Mouse (Mus musculus): Measurements from ENCODE around the gene Tspan2. TPM values are rescaled to one million over a fixed set of nuclear protein-coding genes. Genes with fewer than 3 reads are reported as not detected.

The Tspan2 gene
- polyA plus RNA-seq (2015; fragmentation: Nextera tagmentation; extraction: Ambion mirVana): 8.4 and 10.6 TPM in 2 replicates

DNA sequence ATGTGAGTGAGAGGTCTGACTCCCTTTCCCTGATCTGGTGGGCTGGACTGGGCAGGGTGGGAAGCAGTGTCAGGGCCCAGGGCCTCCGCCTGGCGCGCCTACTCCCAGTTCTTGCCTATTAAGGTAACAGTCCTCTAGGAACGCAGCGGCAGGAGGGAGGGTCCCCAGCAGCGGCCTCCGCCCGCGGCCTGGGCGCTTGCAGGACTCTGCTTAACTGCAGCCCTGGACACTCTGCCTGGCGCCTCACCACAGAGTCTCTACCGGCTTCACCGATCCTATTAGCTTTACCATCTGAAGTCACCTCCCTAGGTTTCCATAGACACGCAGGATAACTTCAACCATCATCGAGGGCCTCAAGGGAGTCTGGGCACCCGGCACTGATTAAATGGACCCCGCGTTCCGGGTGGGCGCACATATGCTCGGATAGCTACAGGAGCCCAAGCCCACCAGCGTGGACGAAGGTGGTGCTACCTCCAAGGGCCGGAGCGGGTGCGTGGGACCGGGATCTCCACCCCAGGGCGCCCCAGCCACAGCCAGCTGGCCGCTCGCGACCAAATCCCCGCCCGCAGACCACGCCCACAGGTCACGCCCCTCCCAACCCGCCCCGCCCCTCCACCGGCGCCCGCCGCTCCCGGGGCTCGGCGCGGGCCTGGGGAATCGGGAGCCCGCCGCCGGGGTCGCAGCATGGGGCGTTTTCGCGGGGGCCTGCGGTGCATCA, at the start of gene Tspan2:
TSS of gene Tspan2 (plus strand) at position 217 of the 718 bp plus-strand sequence.
- ATAC-seq (ENCODE audit: low FRiP score, low TSS enrichment): peak; percentile 77
- Histone ChIP-seq H3K4me1 (ENCODE audit: insufficient read depth, low read length) (peaks cover 19% of the 10 kb centered on the region), H3K4me3 (ENCODE audit: low read length) (peak within 1 kb of the TSS; percentile 72), H3K9ac (replicated peaks; ENCODE audit: low read length) (peak within 1 kb of the TSS; percentile 72), H3K27ac (ENCODE audit: low read length) (peak within 1 kb of the TSS; percentile 52; the same call in 1 of the 2 replicates), H3K4me2 (replicated peaks; ENCODE audit: low read depth, low read length) (peak within 1 kb of the TSS; percentile 93), H3K9me3 (ENCODE audit: low read length) (no peaks in the 10 kb centered on the region), H3K27me3 (ENCODE audit: insufficient read depth, low read length) (peaks cover 11% of the 10 kb centered on the region), H3K36me3 (ENCODE audit: insufficient read depth, low read length) (no peaks in the 10 kb centered on the region)
- 1% methylated on average over 50 of the region's 54 CpGs for WGBS

DNA sequence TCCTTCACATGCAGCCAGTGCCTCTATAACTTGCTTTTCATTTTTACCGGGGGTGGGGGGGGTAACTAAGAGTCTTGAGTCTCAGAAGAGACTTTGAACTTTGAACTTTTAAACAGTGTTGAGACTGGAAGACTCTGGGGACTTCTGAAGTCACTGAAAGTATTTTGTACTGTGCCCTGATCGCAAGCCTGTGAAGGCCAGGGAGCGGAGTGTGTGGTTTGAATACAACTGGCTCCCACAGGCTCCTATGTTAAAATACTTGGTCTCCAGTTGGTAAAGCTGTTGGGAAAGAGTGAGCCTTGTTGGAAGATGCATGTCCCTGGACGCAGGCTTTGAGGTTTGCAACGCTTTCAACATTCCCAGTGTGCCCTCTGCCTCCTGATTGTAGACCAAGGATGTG, 47.5 kb upstream of the Tspan2 start:
- no peak overlapping the region for H3K27ac ChIP-seq (ENCODE audit: low read length)
- H3K36me3 ChIP-seq (ENCODE audit: insufficient read depth, low read length): no peaks in the 10 kb centered on the region
- ATAC-seq (ENCODE audit: low FRiP score, low TSS enrichment): no peak
- WGBS: 85% methylated on average over 5 of the region's 5 CpGs
- H3K9me3 ChIP-seq (ENCODE audit: low read length): no peaks in the 10 kb centered on the region
- no peak overlapping the region for H3K9ac ChIP-seq (replicated peaks; ENCODE audit: low read length)
- H3K4me2 ChIP-seq (replicated peaks; ENCODE audit: low read depth, low read length): no peak overlapping the region
- H3K4me3 ChIP-seq (ENCODE audit: low read length): no peak overlapping the region
- H3K27me3 ChIP-seq (ENCODE audit: insufficient read depth, low read length): no peaks in the 10 kb centered on the region
- H3K4me1 ChIP-seq (ENCODE audit: insufficient read depth, low read length): no peaks in the 10 kb centered on the region

DNA sequence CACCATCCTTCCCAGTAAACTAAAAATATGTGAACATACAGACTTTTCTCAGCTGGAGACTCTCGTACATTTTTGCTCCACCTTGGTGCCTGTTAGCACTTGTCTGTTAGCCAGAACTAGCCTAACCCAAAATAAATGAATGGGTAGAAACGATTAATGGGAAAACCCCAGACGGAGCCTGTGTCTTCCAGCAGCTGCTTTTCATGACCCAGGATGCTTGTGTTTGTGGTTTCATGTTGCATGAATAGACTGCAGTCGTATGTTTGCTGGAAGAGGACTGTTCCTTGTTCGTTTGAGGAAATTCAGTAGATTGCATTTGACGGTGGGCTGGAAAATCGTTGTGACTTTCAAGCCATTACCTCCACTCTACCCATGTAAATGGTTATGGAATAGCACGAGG, 46.5 kb upstream of the Tspan2 start:
- no peaks in the 10 kb centered on the region for H3K4me1 ChIP-seq (ENCODE audit: insufficient read depth, low read length)
- no peak overlapping the region for H3K4me3 ChIP-seq (ENCODE audit: low read length)
- H3K27ac ChIP-seq (ENCODE audit: low read length): no peak overlapping the region
- no peak overlapping the region for H3K9ac ChIP-seq (replicated peaks; ENCODE audit: low read length)
- no peaks in the 10 kb centered on the region for H3K27me3 ChIP-seq (ENCODE audit: insufficient read depth, low read length)
- H3K4me2 ChIP-seq (replicated peaks; ENCODE audit: low read depth, low read length): no peak overlapping the region
- no peaks in the 10 kb centered on the region for H3K9me3 ChIP-seq (ENCODE audit: low read length)
- ATAC-seq (ENCODE audit: low FRiP score, low TSS enrichment): no peak
- no peaks in the 10 kb centered on the region for H3K36me3 ChIP-seq (ENCODE audit: insufficient read depth, low read length)
- WGBS: 56% methylated on average over 8 of the region's 8 CpGs

DNA sequence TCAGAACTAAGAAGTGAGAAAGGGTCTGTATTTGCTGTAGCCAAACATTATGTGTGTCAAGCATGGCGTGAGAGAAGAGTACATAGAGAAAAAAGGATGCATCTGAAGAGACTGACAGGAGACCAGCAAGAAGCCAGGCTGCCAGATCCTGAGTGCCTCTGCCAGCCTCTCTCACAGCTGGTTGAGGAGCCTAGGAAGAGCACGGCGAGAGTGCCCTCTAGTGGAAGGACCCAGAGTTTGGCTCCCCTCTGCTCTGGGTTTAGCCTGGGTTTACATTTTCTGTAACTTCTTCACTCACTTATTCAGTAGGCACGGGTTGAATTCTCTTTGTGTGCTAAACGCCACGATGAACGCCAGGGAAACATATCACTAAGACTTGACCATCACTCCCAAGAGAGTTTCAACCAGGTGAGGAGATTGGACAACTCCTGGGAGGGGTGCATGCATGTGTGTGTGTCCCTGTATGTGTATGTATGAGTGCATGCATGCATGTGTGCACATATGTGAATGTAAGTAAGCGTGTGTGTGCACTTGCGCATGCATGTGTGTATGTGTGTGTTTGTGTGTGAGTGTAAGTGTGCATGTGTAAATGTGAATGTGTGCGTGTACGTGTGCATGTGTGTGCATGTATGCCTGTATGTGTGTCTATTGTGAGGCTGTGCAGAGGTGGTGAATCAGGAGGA, 42.4 kb upstream of the Tspan2 start:
- no peaks in the 10 kb centered on the region for H3K27me3 ChIP-seq (ENCODE audit: insufficient read depth, low read length)
- H3K4me3 ChIP-seq (ENCODE audit: low read length): no peak overlapping the region
- H3K36me3 ChIP-seq (ENCODE audit: insufficient read depth, low read length): no peaks in the 10 kb centered on the region
- no peaks in the 10 kb centered on the region for H3K4me1 ChIP-seq (ENCODE audit: insufficient read depth, low read length)
- H3K27ac ChIP-seq (ENCODE audit: low read length): no peak overlapping the region
- no peaks in the 10 kb centered on the region for H3K9me3 ChIP-seq (ENCODE audit: low read length)
- peak; percentile 83; the same call in 1 of the 2 replicates for ATAC-seq (ENCODE audit: low FRiP score, low TSS enrichment)
- no peak overlapping the region for H3K4me2 ChIP-seq (replicated peaks; ENCODE audit: low read depth, low read length)
- WGBS: 43% methylated on average over 11 of the region's 11 CpGs
- H3K9ac ChIP-seq (replicated peaks; ENCODE audit: low read length): no peak overlapping the region

DNA sequence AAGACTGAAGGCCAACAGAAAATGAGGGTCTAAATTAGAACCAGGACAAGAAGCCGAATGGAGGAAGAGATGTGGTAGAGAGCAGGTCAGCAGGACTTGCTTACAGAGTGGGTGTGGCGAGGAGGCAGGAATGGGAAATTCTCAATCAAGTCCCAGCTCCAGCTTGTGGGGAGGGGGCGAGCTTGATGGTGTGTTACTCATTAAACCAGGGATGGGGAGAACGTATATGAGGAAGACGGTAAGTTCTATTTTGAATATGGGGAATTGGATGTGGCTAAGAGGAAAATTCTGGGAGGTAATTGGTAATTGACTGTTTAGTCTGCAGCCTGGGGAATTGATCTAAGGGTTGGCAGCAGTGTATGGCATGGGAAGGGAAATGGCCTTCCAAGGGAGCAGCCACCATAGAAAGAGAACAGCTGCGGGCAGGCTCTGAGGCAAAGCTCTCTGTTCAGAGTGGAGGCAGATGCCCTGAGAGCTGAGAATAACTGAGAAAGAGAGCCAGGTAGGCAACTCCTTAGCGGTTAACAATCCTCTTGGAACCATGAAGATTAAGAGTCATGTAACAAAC, 41.5 kb upstream of the Tspan2 start:
- ATAC-seq (ENCODE audit: low FRiP score, low TSS enrichment): no peak
- Histone ChIP-seq H3K36me3 (ENCODE audit: insufficient read depth, low read length) (no peaks in the 10 kb centered on the region), H3K4me2 (replicated peaks; ENCODE audit: low read depth, low read length) (no peak overlapping the region), H3K9me3 (ENCODE audit: low read length) (no peaks in the 10 kb centered on the region), H3K27me3 (ENCODE audit: insufficient read depth, low read length) (no peaks in the 10 kb centered on the region), H3K27ac (ENCODE audit: low read length) (no peak overlapping the region), H3K4me3 (ENCODE audit: low read length) (no peak overlapping the region), H3K9ac (replicated peaks; ENCODE audit: low read length) (no peak overlapping the region), H3K4me1 (ENCODE audit: insufficient read depth, low read length) (no peaks in the 10 kb centered on the region)
- WGBS: 74% methylated on average over 7 of the region's 7 CpGs

DNA sequence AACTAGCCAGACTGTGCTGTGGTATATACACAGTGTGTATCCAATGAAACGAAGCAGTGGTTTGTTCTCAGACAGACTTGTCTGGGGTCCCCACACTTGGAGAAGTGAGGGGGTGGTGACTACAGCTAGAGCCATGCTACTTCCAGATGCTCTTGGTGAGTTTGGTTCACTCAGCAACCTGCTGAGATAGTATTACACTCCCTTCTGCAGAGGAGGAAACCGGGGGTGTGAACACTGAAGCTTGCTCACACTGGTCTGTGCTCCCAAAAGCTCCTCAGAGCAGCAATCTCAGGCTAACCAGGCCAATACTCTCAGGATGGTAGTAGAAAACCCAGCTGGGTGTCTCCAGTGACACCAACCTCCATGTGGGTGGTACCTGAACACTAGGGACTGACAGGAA, 36.2 kb upstream of the Tspan2 start:
- no peak for ATAC-seq (ENCODE audit: low FRiP score, low TSS enrichment)
- Histone ChIP-seq H3K9me3 (ENCODE audit: low read length) (no peaks in the 10 kb centered on the region), H3K27me3 (ENCODE audit: insufficient read depth, low read length) (no peaks in the 10 kb centered on the region), H3K27ac (ENCODE audit: low read length) (no peak overlapping the region), H3K4me1 (ENCODE audit: insufficient read depth, low read length) (0 out of 2 replicates have a peak, but pooled peaks cover 2% of the 10 kb centered on the region), H3K9ac (replicated peaks; ENCODE audit: low read length) (no peak overlapping the region), H3K4me3 (ENCODE audit: low read length) (no peak overlapping the region), H3K36me3 (ENCODE audit: insufficient read depth, low read length) (no peaks in the 10 kb centered on the region), H3K4me2 (replicated peaks; ENCODE audit: low read depth, low read length) (no peak overlapping the region)
- WGBS: 61% methylated on average over 2 of the region's 2 CpGs

DNA sequence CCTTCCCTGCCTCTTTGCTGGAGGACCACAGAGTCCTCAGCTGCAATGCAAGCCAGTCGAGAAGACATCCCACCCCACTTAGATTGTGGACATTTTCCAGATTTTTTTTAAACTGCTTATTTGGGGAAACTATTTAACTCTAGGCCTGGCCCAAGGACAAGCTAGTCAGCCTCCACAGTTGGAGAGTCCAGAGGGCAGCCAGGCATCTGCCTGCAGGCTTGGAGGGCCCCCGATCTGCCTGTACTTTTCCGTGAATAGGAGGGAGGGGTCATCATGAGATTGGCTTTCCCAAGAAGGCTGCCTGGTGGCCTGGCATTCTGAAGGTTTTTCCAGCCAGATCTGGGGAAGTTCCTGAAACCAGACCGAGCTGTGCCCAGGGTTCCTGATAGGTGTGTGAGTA, 33.0 kb upstream of the Tspan2 start:
- 71% methylated on average over 4 of the region's 4 CpGs for WGBS
- Histone ChIP-seq H3K9ac (replicated peaks; ENCODE audit: low read length) (no peak overlapping the region), H3K4me1 (ENCODE audit: insufficient read depth, low read length) (0 out of 2 replicates have a peak, but pooled peaks cover 2% of the 10 kb centered on the region), H3K4me3 (ENCODE audit: low read length) (no peak overlapping the region), H3K36me3 (ENCODE audit: insufficient read depth, low read length) (no peaks in the 10 kb centered on the region), H3K27me3 (ENCODE audit: insufficient read depth, low read length) (no peaks in the 10 kb centered on the region), H3K27ac (ENCODE audit: low read length) (no peak overlapping the region), H3K9me3 (ENCODE audit: low read length) (no peaks in the 10 kb centered on the region), H3K4me2 (replicated peaks; ENCODE audit: low read depth, low read length) (no peak overlapping the region)
- no peak for ATAC-seq (ENCODE audit: low FRiP score, low TSS enrichment)

DNA sequence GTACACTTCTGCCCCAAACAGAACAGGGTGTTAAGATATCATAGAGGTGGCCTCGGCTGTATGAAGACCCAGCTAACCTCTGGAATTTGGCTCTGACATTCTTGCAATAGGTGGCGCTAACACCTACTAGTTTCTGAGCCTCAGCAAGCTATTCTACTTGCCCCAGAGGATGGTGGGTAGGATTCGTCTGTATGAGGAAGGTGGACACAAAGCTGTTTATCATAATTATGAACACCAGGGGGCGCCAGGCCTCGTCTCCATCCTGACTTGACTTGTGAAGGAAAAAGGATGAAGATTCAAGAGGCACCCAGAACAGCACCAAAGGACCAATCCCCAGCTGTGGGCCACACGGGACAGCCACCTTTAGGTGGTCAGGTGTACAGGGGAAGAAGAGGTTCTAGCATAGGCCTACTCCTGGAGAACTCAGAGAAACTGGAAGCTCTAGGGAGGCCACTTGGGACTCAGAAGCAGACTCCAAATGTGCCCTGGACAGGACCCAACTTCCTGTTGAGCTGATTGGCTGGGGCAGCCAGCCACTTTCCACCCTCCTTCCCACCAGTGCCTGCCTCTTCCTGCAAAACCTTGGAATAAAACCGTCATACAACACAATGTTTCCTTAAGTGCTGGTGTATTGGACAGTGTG, 32.3 kb upstream of the Tspan2 start:
- H3K9ac ChIP-seq (replicated peaks; ENCODE audit: low read length): no peak overlapping the region
- ATAC-seq (ENCODE audit: low FRiP score, low TSS enrichment): no peak
- H3K27me3 ChIP-seq (ENCODE audit: insufficient read depth, low read length): no peaks in the 10 kb centered on the region
- H3K27ac ChIP-seq (ENCODE audit: low read length): no peak overlapping the region
- no peaks in the 10 kb centered on the region for H3K36me3 ChIP-seq (ENCODE audit: insufficient read depth, low read length)
- WGBS: 48% methylated on average over 7 of the region's 7 CpGs
- H3K9me3 ChIP-seq (ENCODE audit: low read length): no peaks in the 10 kb centered on the region
- H3K4me3 ChIP-seq (ENCODE audit: low read length): no peak overlapping the region
- no peak overlapping the region for H3K4me2 ChIP-seq (replicated peaks; ENCODE audit: low read depth, low read length)
- H3K4me1 ChIP-seq (ENCODE audit: insufficient read depth, low read length): 0 out of 2 replicates have a peak, but pooled peaks cover 2% of the 10 kb centered on the region

DNA sequence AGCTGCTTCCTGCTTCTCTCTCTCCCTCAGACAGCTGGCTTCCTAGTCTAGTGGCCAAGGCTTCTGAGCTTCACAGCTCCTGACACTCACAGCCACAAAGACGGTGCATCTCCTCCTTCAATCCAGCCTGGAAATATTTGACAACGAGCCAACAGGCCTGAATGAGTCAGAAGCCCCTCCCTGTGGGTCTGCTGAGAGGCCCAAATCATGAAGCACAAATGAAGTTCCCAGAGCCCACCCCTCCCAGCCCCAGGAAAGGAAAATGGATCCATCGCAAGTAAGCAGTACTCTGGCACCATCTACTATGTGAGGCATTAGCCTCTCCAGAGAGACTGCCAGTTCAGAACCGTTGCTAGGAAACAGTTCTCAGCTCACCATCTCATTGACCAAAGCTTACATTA, 30.3 kb upstream of the Tspan2 start:
- no peak for ATAC-seq (ENCODE audit: low FRiP score, low TSS enrichment)
- Histone ChIP-seq H3K27me3 (ENCODE audit: insufficient read depth, low read length) (no peaks in the 10 kb centered on the region), H3K9me3 (ENCODE audit: low read length) (no peaks in the 10 kb centered on the region), H3K36me3 (ENCODE audit: insufficient read depth, low read length) (no peaks in the 10 kb centered on the region), H3K27ac (ENCODE audit: low read length) (no peak overlapping the region), H3K4me1 (ENCODE audit: insufficient read depth, low read length) (0 out of 2 replicates have a peak, but pooled peaks cover 2% of the 10 kb centered on the region), H3K9ac (replicated peaks; ENCODE audit: low read length) (no peak overlapping the region), H3K4me3 (ENCODE audit: low read length) (no peak overlapping the region), H3K4me2 (replicated peaks; ENCODE audit: low read depth, low read length) (no peak overlapping the region)
- WGBS: 61% methylated on average over 4 of the region's 4 CpGs

Data from kidney, embryonic 16.5 days (tissue).